Comparison of ENCODE assay signal across 11 mouse cellular contexts in the genomic region with DNA sequence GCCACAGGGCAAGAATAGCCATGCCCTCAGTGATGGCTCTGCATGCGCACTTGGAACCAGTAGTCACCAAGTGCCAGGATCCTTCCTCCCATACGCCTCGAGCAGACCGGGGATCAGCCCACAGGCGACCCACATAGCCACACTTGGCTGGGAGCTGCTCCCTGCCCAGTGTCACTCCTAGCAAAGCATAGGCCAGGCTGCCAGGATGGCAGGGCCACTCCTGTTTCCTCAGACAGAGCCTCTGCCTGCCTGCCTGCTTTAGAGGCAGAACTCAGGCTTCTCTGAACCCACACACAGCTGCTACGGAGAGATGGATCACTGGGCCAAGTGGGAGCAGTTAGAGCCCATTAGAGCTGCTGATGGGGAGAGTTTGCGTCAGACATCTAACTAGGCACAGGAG. TPM values are rescaled to one million over a fixed set of nuclear protein-coding genes. Genes with fewer than 3 reads are reported as not detected.
A peak's percentile ranks its signal among the peaks of the same experiment; 100 is the strongest.
DNase-seq lines count a peak whose midpoint lies in the region; ATAC-seq and TF ChIP-seq lines count a peak whose summit lies in the region.
"Had no signal": no experiment of that assay in that cellular context is flagged by ENCODE, and none has a peak within 500 bp of the region (broad histone marks: within the 10 kb centered on the region; RNA-seq: fewer than 3 reads in every experiment).

No protein-coding gene starts in this region.

- no peak overlapping the region for H3K27ac ChIP-seq in intestine, embryonic 16.5 days (ENCODE audit: low read length)
- no peak overlapping the region for H3K27ac ChIP-seq in intestine, postnatal 0 days (ENCODE audit: low read depth, low read length)
- peak overlapping the region; percentile 72 for H3K27ac ChIP-seq in limb, embryonic 15.5 days
- H3K27ac ChIP-seq in lung, postnatal 0 days (ENCODE audit: low read length) = no peak overlapping the region

- H3K4me1 ChIP-seq in intestine, embryonic 16.5 days (ENCODE audit: control insufficient read depth, insufficient read depth, low read length) = peaks cover 16% of the 10 kb centered on the region
- no peaks in the 10 kb centered on the region for H3K4me1 ChIP-seq in intestine, postnatal 0 days (replicated peaks; ENCODE audit: control insufficient read depth, insufficient read depth, low read length)
- H3K4me1 ChIP-seq in limb, embryonic 15.5 days = peaks cover 38% of the 10 kb centered on the region
- peaks cover 21% of the 10 kb centered on the region for H3K4me1 ChIP-seq in lung, postnatal 0 days (ENCODE audit: insufficient read depth, low read depth, low read length)

- no peaks in the 10 kb centered on the region for H3K9me3 ChIP-seq in intestine, embryonic 16.5 days (ENCODE audit: control insufficient read depth, low read length)
- H3K9me3 ChIP-seq in intestine, postnatal 0 days (ENCODE audit: control insufficient read depth) = no peaks in the 10 kb centered on the region
- no peaks in the 10 kb centered on the region for H3K9me3 ChIP-seq in limb, embryonic 15.5 days
- no peaks in the 10 kb centered on the region for H3K9me3 ChIP-seq in lung, postnatal 0 days (ENCODE audit: low read length)
- H3K9me3 ChIP-seq: G1E had no signal

- H3K4me2 ChIP-seq in intestine, embryonic 16.5 days (ENCODE audit: low read depth, low read length) = no peak overlapping the region
- H3K4me2 ChIP-seq in intestine, postnatal 0 days (replicated peaks; ENCODE audit: low read depth) = no peak overlapping the region
- no peak overlapping the region for H3K4me2 ChIP-seq in limb, embryonic 15.5 days
- H3K4me2 ChIP-seq in lung, postnatal 0 days (replicated peaks; ENCODE audit: low read depth, low read length) = no peak overlapping the region

- peaks cover 41% of the 10 kb centered on the region for H3K36me3 ChIP-seq in intestine, embryonic 16.5 days (ENCODE audit: control insufficient read depth, insufficient read depth, low read length)
- peaks cover 86% of the 10 kb centered on the region for H3K36me3 ChIP-seq in intestine, postnatal 0 days (ENCODE audit: control insufficient read depth, insufficient read depth)
- peaks cover 68% of the 10 kb centered on the region for H3K36me3 ChIP-seq in limb, embryonic 15.5 days
- H3K36me3 ChIP-seq in lung, postnatal 0 days (ENCODE audit: insufficient read depth, low read length) = peaks cover 48% of the 10 kb centered on the region

- ATAC-seq in cerebellum, adult (ENCODE audit: insufficient number of reproducible peaks, low FRiP score, low TSS enrichment) = no peak
- no peak for ATAC-seq in intestine, embryonic 16.5 days
- no peak for ATAC-seq in intestine, postnatal 0 days
- no peak for ATAC-seq in limb, embryonic 15.5 days (ENCODE audit: insufficient number of reproducible peaks, low FRiP score, low TSS enrichment, low read depth)
- ATAC-seq in lung, postnatal 0 days = no peak

- no peak overlapping the region for H3K4me3 ChIP-seq in intestine, embryonic 16.5 days (ENCODE audit: low read length)
- no peak overlapping the region for H3K4me3 ChIP-seq in intestine, postnatal 0 days (ENCODE audit: low read depth, low read length)
- H3K4me3 ChIP-seq in limb, embryonic 15.5 days = no peak overlapping the region
- no peak overlapping the region for H3K4me3 ChIP-seq in lung, postnatal 0 days (ENCODE audit: low read depth, low read length)

- WGBS in intestine, embryonic 16.5 days = 82% methylated on average over 7 of the region's 7 CpGs
- WGBS in intestine, postnatal 0 days = 86% methylated on average over 7 of the region's 7 CpGs
- 80% methylated on average over 7 of the region's 7 CpGs for WGBS in limb, embryonic 15.5 days
- WGBS in lung, postnatal 0 days = 87% methylated on average over 7 of the region's 7 CpGs

- no peak for TF ChIP-seq EP300 in lung, postnatal 0 days (IDR thresholded peaks at IDR 0.05)

- no peak for TF ChIP-seq CTCF in intestine, postnatal 0 days (IDR thresholded peaks at IDR 0.05; ENCODE audit: low read depth)
- TF ChIP-seq CTCF in lung, postnatal 0 days (IDR thresholded peaks at IDR 0.05) = no peak

- H3K9ac ChIP-seq in intestine, embryonic 16.5 days (ENCODE audit: low read depth, low read length) = 0 out of 2 replicates have a peak overlapping the region, but pooled peaks have one; percentile 27
- no peak overlapping the region for H3K9ac ChIP-seq in intestine, postnatal 0 days (ENCODE audit: low read depth, low read length)
- no peak overlapping the region for H3K9ac ChIP-seq in limb, embryonic 15.5 days
- H3K9ac ChIP-seq in lung, postnatal 0 days (replicated peaks; ENCODE audit: low read depth) = no peak overlapping the region

- no peaks in the 10 kb centered on the region for H3K27me3 ChIP-seq in intestine, embryonic 16.5 days (replicated peaks; ENCODE audit: control insufficient read depth, insufficient read depth, low read length)
- H3K27me3 ChIP-seq in intestine, postnatal 0 days (replicated peaks; ENCODE audit: control insufficient read depth, insufficient read depth, low read length) = no peaks in the 10 kb centered on the region
- H3K27me3 ChIP-seq in limb, embryonic 15.5 days = no peaks in the 10 kb centered on the region
- no peaks in the 10 kb centered on the region for H3K27me3 ChIP-seq in lung, postnatal 0 days (replicated peaks; ENCODE audit: insufficient read depth, low read length)

- peak; percentile 80 for DNase-seq in cerebellum, adult 11-12 months
- DNase-seq in brain, adult 2 months (ENCODE audit: low read depth, low spot score) = peak; percentile 89
- DNase-seq in lung, postnatal 0 days (ENCODE audit: low spot score) = no peak
- DNase-seq in lung, postnatal 4 days = no peak
- DNase-seq: kidney, adult 9 months had no signal

RNA-seq across cellular contexts. Expression of gene Apol8, which starts 36.8 kb away (rescaled TPM):
- 0.21 and 0.34 TPM in 2 replicates for polyA plus RNA-seq in intestine, embryonic 16.5 days (2015; fragmentation: Nextera tagmentation; extraction: Ambion mirVana)
- not detected in 2 replicates for polyA plus RNA-seq in intestine, postnatal 0 days (2015; fragmentation: Nextera tagmentation; extraction: Ambion mirVana)
- polyA plus RNA-seq in limb, embryonic 15.5 days (2015; fragmentation: Nextera tagmentation; extraction: Ambion mirVana) = 0.14 and 0.15 TPM in 2 replicates
- 0.06 and 0.26 TPM in 2 replicates for polyA plus RNA-seq in lung, postnatal 0 days (2015; fragmentation: Nextera tagmentation; extraction: Ambion mirVana)
- polyA plus RNA-seq: G1E; liver, adult 2 months had no signal

RNA-seq across cellular contexts. Expression of gene Myh9, which starts 48.4 kb away (rescaled TPM):
- 39.1 and 43.8 TPM in 2 replicates for polyA plus RNA-seq in intestine, embryonic 16.5 days (2015; fragmentation: Nextera tagmentation; extraction: Ambion mirVana)
- polyA plus RNA-seq in intestine, postnatal 0 days (2015; fragmentation: Nextera tagmentation; extraction: Ambion mirVana) = 25.7 and 27.7 TPM in 2 replicates
- polyA plus RNA-seq in limb, embryonic 15.5 days (2015; fragmentation: Nextera tagmentation; extraction: Ambion mirVana) = 39.9 and 44.1 TPM in 2 replicates
- 59.3 and 67.3 TPM in 2 replicates for polyA plus RNA-seq in lung, postnatal 0 days (2015; fragmentation: Nextera tagmentation; extraction: Ambion mirVana)

Comparison
In these comparisons a context has a peak if more than half of its experiments do, and no peak if none do; other contexts are left out.
1. DNase-seq: peak in cerebellum, adult 11-12 months (single experiment) and brain, adult 2 months (single experiment); none in lung, postnatal 0 days (single experiment) and lung, postnatal 4 days (0 of 2).